Mouse (Mus musculus) neural tube, embryonic 13.5 days (tissue): ENCODE data around the gene Hjurp. TPM values are rescaled to one million over a fixed set of nuclear protein-coding genes. Genes with fewer than 3 reads are reported as not detected.
"Not testable (repeated sequence)": the region's sequence is repeated elsewhere in the genome, so short reads cannot be mapped to it uniquely, and the experiment has no call there.

ENCODE experiments used
- ATAC-seq: fragments of 200-750 bp; cut with Nextera tagmentation; 2 replicates; pipeline ENCODE4 v1.8.0; 2017; ENCODE audit warnings: low read depth, mild to moderate bottlenecking, moderate TSS enrichment, moderate library complexity
- H3K27ac ChIP-seq: fragments of 300-500 bp; sonication (generic); replicated peaks from 2 replicates; pipeline ENCODE4 v1.5.1; 2015; ENCODE audit warnings: moderate library complexity, mild to moderate bottlenecking, inconsistent platforms
- H3K27me3 ChIP-seq: fragments of 300-500 bp; sonication (generic); 2 replicates; pipeline ENCODE4 v1.6.1; 2015; ENCODE audit warnings: mild to moderate bottlenecking, inconsistent platforms
- H3K36me3 ChIP-seq: fragments of 300-500 bp; sonication (generic); 2 replicates; pipeline ENCODE4 v1.6.1; 2015; ENCODE audit warnings: mild to moderate bottlenecking, inconsistent platforms
- H3K4me1 ChIP-seq: fragments of 300-500 bp; sonication (generic); replicated peaks from 2 replicates; pipeline ENCODE4 v1.6.1; 2015; ENCODE audit warnings: inconsistent platforms
- H3K4me2 ChIP-seq: fragments of 300-500 bp; sonication (generic); 2 replicates; pipeline ENCODE4 v1.6.1; 2015; ENCODE audit warnings: inconsistent platforms, mild to moderate bottlenecking, moderate library complexity
- H3K4me3 ChIP-seq: fragments of 300-500 bp; sonication (generic); 2 replicates; pipeline ENCODE4 v1.5.1; 2015; ENCODE audit warnings: mild to moderate bottlenecking, inconsistent platforms
- H3K9ac ChIP-seq: fragments of 300-500 bp; sonication (generic); 2 replicates; pipeline ENCODE4 v1.6.1; 2015; ENCODE audit warnings: moderate library complexity, mild to moderate bottlenecking, inconsistent platforms
- H3K9me3 ChIP-seq: fragments of 300-500 bp; sonication (generic); 2 replicates; pipeline ENCODE4 v1.6.1; 2016; ENCODE audit warnings: inconsistent platforms
- WGBS: fragments of 180-500 bp; shearing (Covaris S2); methylation state at CpG from one replicate; pipeline ENCODE4 v1.1.7; 2015; 5-methylcytosine and 5-hydroxymethylcytosine counted together
- polyA plus RNA-seq: library from polyadenylated mRNA; unstranded; fragments of >200 nt; fragmentation: Nextera tagmentation; extraction: Ambion mirVana; gene quantifications from 2 replicates; pipeline ENCODE4 v1.2.1, GENCODE M21; 2015

Hjurp gene
- polyA plus RNA-seq, 1 experiment from 2014 or later, result 69.9 TPM

DNA sequence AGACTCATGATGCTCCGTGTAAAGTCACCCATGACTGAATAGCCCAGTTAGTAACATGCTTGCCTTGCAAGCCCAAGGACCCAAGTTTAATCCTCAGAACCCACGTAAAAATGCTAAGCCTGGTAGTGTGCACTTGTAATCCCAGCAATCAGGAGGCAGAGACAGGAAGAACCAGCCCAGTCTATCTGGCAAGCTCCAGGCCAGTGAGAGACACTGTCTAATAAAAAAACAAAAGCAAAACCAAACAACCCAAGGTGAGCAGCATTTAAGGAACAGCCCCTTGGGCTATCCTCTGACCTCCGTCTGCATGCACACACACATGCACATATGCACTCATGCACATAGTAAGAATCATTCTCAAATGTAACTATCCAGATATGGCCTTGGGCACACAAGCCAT is 47.9 kb downstream of the Hjurp start:
- Histone ChIP-seq H3K4me1 (no peaks in the 10 kb centered on the region), H3K9ac (no peak overlapping the region), H3K9me3 (peaks cover 93% of the 10 kb centered on the region), H3K27ac (no peak overlapping the region), H3K36me3 (no peaks in the 10 kb centered on the region), H3K4me2 (no peak overlapping the region), H3K4me3 (no peak overlapping the region), H3K27me3 (no peaks in the 10 kb centered on the region)
- WGBS, result 82% methylated on average over 3 of the region's 3 CpGs
- no peak for ATAC-seq

DNA sequence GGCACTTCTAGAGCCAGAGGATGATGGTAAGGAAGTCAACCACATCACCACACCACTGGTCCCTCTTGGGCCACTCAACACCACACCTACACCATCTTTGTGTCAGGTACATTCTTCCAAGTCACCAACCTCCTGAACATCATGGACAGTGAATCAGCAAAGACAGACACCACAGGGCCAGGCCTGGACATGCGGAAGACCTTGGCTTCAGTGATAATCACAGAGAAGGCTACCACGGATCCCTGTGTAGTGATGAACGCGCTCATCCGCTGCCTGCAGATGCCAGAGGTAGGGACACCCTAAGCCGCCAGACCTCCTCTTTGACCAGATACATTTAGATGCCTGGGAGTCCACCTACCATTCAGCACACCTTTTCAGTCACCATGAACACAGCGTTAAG is 49.3 kb downstream of the Hjurp start:
- no peaks in the 10 kb centered on the region for H3K4me1 ChIP-seq
- H3K36me3 ChIP-seq, result no peaks in the 10 kb centered on the region
- peaks cover 79% of the 10 kb centered on the region for H3K9me3 ChIP-seq
- no peak overlapping the region for H3K4me3 ChIP-seq
- no peaks in the 10 kb centered on the region for H3K27me3 ChIP-seq
- no peak overlapping the region for H3K9ac ChIP-seq
- WGBS, result 70% methylated on average over 7 of the region's 7 CpGs
- no peak for ATAC-seq
- no peak overlapping the region for H3K4me2 ChIP-seq
- H3K27ac ChIP-seq, result no peak overlapping the region

DNA sequence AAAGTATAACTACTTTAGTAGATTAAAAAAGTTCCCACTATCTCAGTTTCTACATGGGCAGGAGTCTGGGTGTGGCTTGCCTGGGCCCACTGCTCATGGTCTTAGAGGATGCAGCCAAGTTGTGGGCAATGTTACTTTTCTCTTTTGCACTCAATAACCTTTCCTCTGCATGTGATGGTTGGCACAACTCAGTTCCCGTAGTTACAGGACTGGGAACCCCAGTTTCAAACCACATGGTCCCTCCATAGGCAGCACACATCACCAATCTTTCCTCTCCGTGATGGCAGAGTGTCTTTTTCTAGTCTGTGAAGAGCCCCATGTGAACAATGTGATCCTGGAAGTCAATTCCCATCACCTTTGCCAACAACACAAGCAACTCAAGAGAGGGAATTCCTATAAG is 50.0 kb downstream of the Hjurp start:
- Histone ChIP-seq H3K27ac (no peak overlapping the region), H3K9me3 (peaks cover 73% of the 10 kb centered on the region), H3K4me2 (no peak overlapping the region), H3K9ac (no peak overlapping the region), H3K27me3 (no peaks in the 10 kb centered on the region), H3K4me3 (no peak overlapping the region), H3K36me3 (no peaks in the 10 kb centered on the region), H3K4me1 (no peaks in the 10 kb centered on the region)
- 57% methylated on average over 2 of the region's 2 CpGs for WGBS
- ATAC-seq, result no peak

GRCm38 (mm10) chr1:88226670-88227379 is 50.6 kb downstream of the Hjurp start, which contains the start of gene Mroh2a:
Gene Mroh2a (plus strand): TSS chr1:88226986.
- H3K36me3 ChIP-seq, result no peaks in the 10 kb centered on the region
- H3K27me3 ChIP-seq, result no peaks in the 10 kb centered on the region
- H3K4me1 ChIP-seq, result no peaks in the 10 kb centered on the region
- no peak for ATAC-seq
- no peak within 1 kb of the TSS for H3K27ac ChIP-seq
- peaks cover 71% of the 10 kb centered on the region for H3K9me3 ChIP-seq
- 55% methylated on average over 5 of the region's 5 CpGs for WGBS
- H3K4me2 ChIP-seq, result no peak within 1 kb of the TSS
- H3K4me3 ChIP-seq, result no peak within 1 kb of the TSS
- H3K9ac ChIP-seq, result no peak within 1 kb of the TSS

GRCm38 (mm10) chr1:88225741-88226140 is 51.7 kb downstream of the Hjurp start:
- Histone ChIP-seq H3K9ac (no peak overlapping the region), H3K4me1 (no peaks in the 10 kb centered on the region), H3K4me2 (no peak overlapping the region), H3K36me3 (no peaks in the 10 kb centered on the region), H3K4me3 (no peak overlapping the region), H3K27me3 (no peaks in the 10 kb centered on the region), H3K9me3 (peaks cover 60% of the 10 kb centered on the region), H3K27ac (no peak overlapping the region)
- ATAC-seq, result no peak

- peaks cover 56% of the 10 kb centered on the region for H3K9me3 ChIP-seq
- H3K27me3 ChIP-seq, H3K4me2 ChIP-seq, H3K27ac ChIP-seq, ATAC-seq, H3K4me3 ChIP-seq, H3K36me3 ChIP-seq, H3K9ac ChIP-seq, H3K4me1 ChIP-seq: not testable (repeated sequence)
- 42% methylated on average over 2 of the region's 2 CpGs for WGBS
These were observed 52.1 kb downstream of the Hjurp start for GRCm38 (mm10) chr1:88225301-88225700.

DNA sequence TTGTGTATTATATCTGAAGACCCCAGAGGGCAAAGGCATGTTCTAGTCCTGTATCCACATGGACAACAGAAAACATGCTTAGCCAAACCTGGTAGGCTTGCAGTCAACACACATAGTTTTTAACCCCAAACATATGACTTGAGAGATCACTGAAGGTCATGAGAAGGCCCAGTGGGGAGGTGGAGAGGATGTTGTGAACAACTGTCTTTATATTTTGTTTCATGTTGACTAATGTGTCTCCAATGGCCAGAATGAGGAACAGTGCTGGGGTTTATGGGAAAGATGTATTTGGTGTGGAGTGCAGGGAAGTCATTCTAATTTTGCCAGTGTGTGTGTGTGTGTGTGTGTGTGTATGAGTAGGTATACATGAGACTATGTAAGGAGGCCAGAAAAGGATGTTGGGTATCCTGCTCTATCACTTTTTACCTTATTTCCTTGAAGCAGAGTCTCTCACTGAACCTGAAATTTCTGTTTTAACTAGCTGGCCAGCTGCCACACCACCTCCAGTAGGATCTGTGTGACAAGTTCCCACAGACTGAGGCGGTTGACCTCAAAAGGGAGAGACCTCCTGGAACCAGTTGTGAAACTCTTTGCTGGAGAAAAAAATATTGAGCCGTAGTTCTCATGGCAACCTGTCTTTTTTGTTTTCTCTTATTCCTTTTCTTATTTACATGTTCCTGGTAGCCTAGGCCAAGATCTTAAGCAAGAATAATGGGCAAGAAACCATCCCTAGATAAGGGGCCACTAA is 53.2 kb downstream of the Hjurp start:
- 68% methylated on average over 2 of the region's 2 CpGs for WGBS
- H3K27ac ChIP-seq, result no peak overlapping the region

GRCm38 (mm10) chr1:88223591-88223990 is 53.8 kb downstream of the Hjurp start:
- Histone ChIP-seq H3K4me2 (no peak overlapping the region), H3K9ac (no peak overlapping the region), H3K9me3 (peaks cover 39% of the 10 kb centered on the region), H3K27ac (no peak overlapping the region), H3K4me1 (no peaks in the 10 kb centered on the region), H3K4me3 (no peak overlapping the region), H3K27me3 (no peaks in the 10 kb centered on the region), H3K36me3 (no peaks in the 10 kb centered on the region)
- WGBS, result 61% methylated on average over 1 of the region's 1 CpGs
- ATAC-seq, result no peak

More for the DNA sequence above, 53.2 kb downstream of the Hjurp start:
- Histone ChIP-seq H3K4me1 (no peaks in the 10 kb centered on the region), H3K9me3 (peaks cover 45% of the 10 kb centered on the region), H3K36me3 (no peaks in the 10 kb centered on the region), H3K4me3 (no peak overlapping the region), H3K27me3 (no peaks in the 10 kb centered on the region), H3K4me2 (no peak overlapping the region), H3K9ac (no peak overlapping the region)
- no peak for ATAC-seq

- not testable (repeated sequence) for H3K27me3 ChIP-seq, H3K27ac ChIP-seq, H3K4me2 ChIP-seq, H3K4me3 ChIP-seq, ATAC-seq, H3K4me1 ChIP-seq, H3K9ac ChIP-seq, H3K36me3 ChIP-seq
- peaks cover 33% of the 10 kb centered on the region for H3K9me3 ChIP-seq
These were observed 54.4 kb downstream of the Hjurp start for GRCm38 (mm10) chr1:88223011-88223515.

- Histone ChIP-seq H3K9ac (no peak overlapping the region), H3K27ac (no peak overlapping the region), H3K9me3 (peaks cover 30% of the 10 kb centered on the region), H3K4me2 (no peak overlapping the region), H3K4me1 (no peaks in the 10 kb centered on the region), H3K27me3 (no peaks in the 10 kb centered on the region), H3K36me3 (no peaks in the 10 kb centered on the region), H3K4me3 (no peak overlapping the region)
- 54% methylated on average over 2 of the region's 2 CpGs for WGBS
- no peak for ATAC-seq
These were observed 55.2 kb downstream of the Hjurp start for GRCm38 (mm10) chr1:88222216-88222615.

DNA sequence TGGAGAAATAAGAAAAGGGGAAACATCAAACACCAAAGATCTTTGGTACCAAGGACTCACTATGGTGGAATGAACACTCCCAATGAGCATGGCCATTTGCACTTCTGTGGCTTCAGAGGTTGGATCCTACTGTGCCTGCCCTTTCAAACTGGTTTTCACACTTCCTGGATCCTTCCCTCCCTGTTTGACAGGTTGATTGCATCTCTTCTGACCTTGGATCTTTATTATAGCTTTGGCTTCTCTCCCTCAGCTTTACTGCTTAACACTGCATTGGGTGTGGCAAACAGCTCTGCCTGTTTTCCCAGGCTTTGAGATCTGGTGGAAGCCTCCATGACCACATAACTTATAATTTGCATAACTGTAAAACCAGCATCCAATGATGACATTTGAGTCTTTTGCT is 57.1 kb downstream of the Hjurp start:
- H3K27ac ChIP-seq, result no peak overlapping the region
- no peaks in the 10 kb centered on the region for H3K4me1 ChIP-seq
- H3K9ac ChIP-seq, result no peak overlapping the region
- no peak overlapping the region for H3K4me2 ChIP-seq
- no peaks in the 10 kb centered on the region for H3K36me3 ChIP-seq
- H3K9me3 ChIP-seq, result peaks cover 28% of the 10 kb centered on the region
- no peak overlapping the region for H3K4me3 ChIP-seq
- no peak for ATAC-seq
- no peaks in the 10 kb centered on the region for H3K27me3 ChIP-seq

- Histone ChIP-seq H3K9ac (no peak overlapping the region), H3K4me3 (no peak overlapping the region), H3K9me3 (peaks cover 38% of the 10 kb centered on the region), H3K4me2 (no peak overlapping the region), H3K36me3 (no peaks in the 10 kb centered on the region), H3K27ac (no peak overlapping the region), H3K27me3 (no peaks in the 10 kb centered on the region), H3K4me1 (no peaks in the 10 kb centered on the region)
- no peak for ATAC-seq
- 16% methylated on average over 1 of the region's 1 CpGs for WGBS
These were observed 58.4 kb downstream of the Hjurp start for GRCm38 (mm10) chr1:88219054-88219453.
